Mouse (Mus musculus): Measurements from ENCODE around the gene Ncapd2. TPM values are rescaled to one million over a fixed set of nuclear protein-coding genes. Genes with fewer than 3 reads are reported as not detected.

Gene Ncapd2
- total and polyA plus RNA-seq, 3 experiments = 79.6 to 301 (median 147) TPM

- peaks cover 90 to 98% of the 10 kb centered on the region in 2 experiments for H3K36me3 ChIP-seq (replicated peaks in 1 of 2; ENCODE audit: control insufficient read depth in 1 of 2, insufficient read depth in 1 of 2, low read length in 1 of 2)
- H3K9me3 ChIP-seq (replicated peaks; ENCODE audit: low read length) = no peaks in the 10 kb centered on the region
- no peaks in the 10 kb centered on the region for H3K4me1 ChIP-seq (ENCODE audit: control insufficient read depth in 1 of 2, insufficient read depth in 2 of 2)
- no peak overlapping the region for H3K27ac ChIP-seq (ENCODE audit: insufficient read depth, low read depth)
- H3K9ac ChIP-seq (ENCODE audit: insufficient read depth, low read depth) = no peak overlapping the region
- H3K4me2 ChIP-seq (ENCODE audit: insufficient read depth, low read depth, poor library complexity, severe bottlenecking) = no peak overlapping the region
- DNase-seq (ENCODE audit: extremely low read depth) = no peak
- in situ Hi-C loops (cut with MboI; ENCODE audit: low pct_ligation_motif_present, low pct_unique_long_range_greater_than_20kb, low sequenced_read_pairs) (no loop called here), dilution Hi-C loops (cut with MboI; ENCODE audit: extremely low pct_ligation_motif_present, extremely low pct_unique_long_range_greater_than_20kb, low sequenced_read_pairs) (no loop called here)
- H3K4me3 ChIP-seq (replicated peaks in 1 of 3; ENCODE audit: low read depth in 2 of 3, low read length in 2 of 3, poor library complexity in 1 of 3) = no peak overlapping the region
- H3K79me2 ChIP-seq (replicated peaks; ENCODE audit: control insufficient read depth, extremely low read depth, insufficient read depth, poor library complexity, severe bottlenecking) = no peaks in the 10 kb centered on the region
- H3K27me3 ChIP-seq (replicated peaks) = no peaks in the 10 kb centered on the region
- TF ChIP-seq SIN3A (IDR thresholded peaks at IDR 0.05; ENCODE audit: low read length) = no peak
- no peak for TF ChIP-seq CHD2 (IDR thresholded peaks at IDR 0.05; ENCODE audit: low read length)
- no peak for TF ChIP-seq IRF4 (IDR thresholded peaks at IDR 0.05; ENCODE audit: low read depth, low read length)
Observed at GRCm38 (mm10) chr6:125173256-125173655, 18.2 kb downstream of the Ncapd2 start.

- H3K4me3 ChIP-seq (replicated peaks in 1 of 3; ENCODE audit: low read depth in 2 of 3, low read length in 2 of 3, poor library complexity in 1 of 3) = no peak overlapping the region
- peaks cover under 1 to 6% of the 10 kb centered on the region in 2 experiments; a peak in 3 of 4 replicates for H3K4me1 ChIP-seq (ENCODE audit: control insufficient read depth in 1 of 2, insufficient read depth in 2 of 2)
- TF ChIP-seq RAD21 (IDR thresholded peaks at IDR 0.05; ENCODE audit: low read depth, low read length) (no peak), JUND (conservative IDR thresholded peaks at IDR 0.05; ENCODE audit: low read depth, low read length) (no peak), ZKSCAN1 (IDR thresholded peaks at IDR 0.05; ENCODE audit: borderline replicate concordance, low read depth, low read length) (no peak), ZC3H11A (IDR thresholded peaks at IDR 0.05; ENCODE audit: low read depth, low read length) (no peak)
- no peak overlapping the region for H3K9ac ChIP-seq (ENCODE audit: insufficient read depth, low read depth)
- no peak overlapping the region for H3K27ac ChIP-seq (ENCODE audit: insufficient read depth, low read depth)
- H3K4me2 ChIP-seq (ENCODE audit: insufficient read depth, low read depth, poor library complexity, severe bottlenecking) = no peak overlapping the region
- dilution Hi-C loops (cut with MboI; ENCODE audit: extremely low pct_ligation_motif_present, extremely low pct_unique_long_range_greater_than_20kb, low sequenced_read_pairs) (no loop called here), in situ Hi-C loops (cut with MboI; ENCODE audit: low pct_ligation_motif_present, low pct_unique_long_range_greater_than_20kb, low sequenced_read_pairs) (no loop called here)
- DNase-seq (ENCODE audit: extremely low read depth) = no peak
- no peaks in the 10 kb centered on the region for H3K27me3 ChIP-seq (replicated peaks)
- H3K79me2 ChIP-seq (replicated peaks; ENCODE audit: control insufficient read depth, extremely low read depth, insufficient read depth, poor library complexity, severe bottlenecking) = no peaks in the 10 kb centered on the region
- no peaks in the 10 kb centered on the region for H3K9me3 ChIP-seq (replicated peaks; ENCODE audit: low read length)
- H3K36me3 ChIP-seq (replicated peaks in 1 of 2; ENCODE audit: control insufficient read depth in 1 of 2, insufficient read depth in 1 of 2, low read length in 1 of 2) = peaks cover 93 to 98% of the 10 kb centered on the region in 2 experiments
Observed at GRCm38 (mm10) chr6:125172474-125172873, 19.0 kb downstream of the Ncapd2 start.

- no peak overlapping the region for H3K9ac ChIP-seq (ENCODE audit: insufficient read depth, low read depth)
- H3K4me2 ChIP-seq (ENCODE audit: insufficient read depth, low read depth, poor library complexity, severe bottlenecking) = no peak overlapping the region
- no peak for DNase-seq (ENCODE audit: extremely low read depth)
- no peaks in the 10 kb centered on the region for H3K9me3 ChIP-seq (replicated peaks; ENCODE audit: low read length)
- in situ Hi-C loops (cut with MboI; ENCODE audit: low pct_ligation_motif_present, low pct_unique_long_range_greater_than_20kb, low sequenced_read_pairs) = no loop called here
- H3K27ac ChIP-seq (ENCODE audit: insufficient read depth, low read depth) = no peak overlapping the region
- no peak overlapping the region for H3K4me3 ChIP-seq (replicated peaks in 1 of 3; ENCODE audit: low read depth in 2 of 3, low read length in 2 of 3, poor library complexity in 1 of 3)
- H3K36me3 ChIP-seq (replicated peaks in 1 of 2; ENCODE audit: control insufficient read depth in 1 of 2, insufficient read depth in 1 of 2, low read length in 1 of 2) = peaks cover 75 to 81% of the 10 kb centered on the region in 2 experiments
- TF ChIP-seq MEF2A (IDR thresholded peaks at IDR 0.05; ENCODE audit: borderline replicate concordance, low read depth, low read length) = no peak
- no peak for TF ChIP-seq SIN3A (IDR thresholded peaks at IDR 0.05; ENCODE audit: low read length)
- no peak for TF ChIP-seq MAZ (IDR thresholded peaks at IDR 0.05; ENCODE audit: low read depth, low read length)
- peak in 1 of 2 experiments; percentile 44; a peak in 2 of 4 replicates for TF ChIP-seq CTCF (conservative IDR thresholded peaks at IDR 0.05 in 1 of 2, IDR thresholded peaks at IDR 0.05 in 1 of 2; ENCODE audit: low read depth in 2 of 2, low read length in 2 of 2)
- TF ChIP-seq MXI1 (IDR thresholded peaks at IDR 0.05; ENCODE audit: low read depth, low read length) = no peak
- TF ChIP-seq SMC3 (IDR thresholded peaks at IDR 0.05; ENCODE audit: low read depth, low read length) = peak; percentile 31
- peak; percentile 25 for TF ChIP-seq RAD21 (IDR thresholded peaks at IDR 0.05; ENCODE audit: low read depth, low read length)
- H3K27me3 ChIP-seq (replicated peaks) = no peaks in the 10 kb centered on the region
- peaks cover 8 to 17% of the 10 kb centered on the region in 2 experiments for H3K4me1 ChIP-seq (ENCODE audit: control insufficient read depth in 1 of 2, insufficient read depth in 2 of 2)
- peaks cover 2% of the 10 kb centered on the region; the same call in 1 of the 2 replicates for H3K79me2 ChIP-seq (replicated peaks; ENCODE audit: control insufficient read depth, extremely low read depth, insufficient read depth, poor library complexity, severe bottlenecking)
- dilution Hi-C loops (cut with MboI; ENCODE audit: extremely low pct_ligation_motif_present, extremely low pct_unique_long_range_greater_than_20kb, low sequenced_read_pairs) = no loop called here
Observed at GRCm38 (mm10) chr6:125170194-125170593, 21.3 kb downstream of the Ncapd2 start.

All from CH12.LX (cell line).